Mouse (Mus musculus) left cerebral cortex, adult 2 months (tissue): Measurements from ENCODE around the gene Pold2. TPM values are rescaled to one million over a fixed set of nuclear protein-coding genes. Genes with fewer than 3 reads are reported as not detected.

Experiments
- DNase-seq, 2 experiments: peaks; one replicate each; pipeline ENCODE4 v3.0.0; 2021 to 2022; ENCODE audit warnings: low spot score in 2 of 2, mixed read lengths in 1 of 2; ENCODE audit errors: extremely low spot score in 1 of 2
- H3K27ac ChIP-seq: fragments of 200-600 bp; 2 replicates; pipeline ENCODE4 v1.8.1; 2022
- H3K4me3 ChIP-seq: fragments of 200-600 bp; 2 replicates; pipeline ENCODE4 v1.8.1; 2022
- CTCF ChIP-seq: fragments of 200-600 bp; IDR thresholded peaks from 2 replicates; pipeline ENCODE4 v1.8.1; 2022; ENCODE audit warnings: antibody characterized with exemption, mild to moderate bottlenecking, moderate library complexity
- intact Hi-C: fragments of 180-260 bp; cut with DNase I; formaldehyde crosslinking; loops from one replicate; pipeline ENCODE4 v1.15.1; 2025
- long read RNA-seq, 2 experiments: library from polyadenylated mRNA; stranded (forward); transcript quantifications; one replicate each; pipeline ENCODE4 v2.0.0; 2021; ENCODE audit warnings: borderline mapping rate in 2 of 2
- total RNA-seq, 2 experiments: library from RNA; stranded (reverse); gene quantifications; 2 replicates each; pipeline ENCODE4 v1.2.3; 2021

Pold2 gene
- total RNA-seq: 10 to 100 TPM; 18.7 to 20.7 TPM
- long read RNA-seq, experiment 1, transcript Pold2-201 (11 exons, 1,646 nt): major isoform, 11 of 29 reads
- long read RNA-seq, experiment 1, partial matches to known transcripts: 3 of 29 reads
- long read RNA-seq, experiment 1, other reads (novel, unspliced or antisense): 15 of 29 reads
- long read RNA-seq, experiment 2, transcript Pold2-201 (11 exons, 1,646 nt): major isoform, 5 of 17 reads
- long read RNA-seq, experiment 2, partial matches to known transcripts: 5 of 17 reads
- long read RNA-seq, experiment 2, other reads (novel, unspliced or antisense): 7 of 17 reads

- H3K27ac ChIP-seq: peak within 1 kb of the TSS; percentile 86
- DNase-seq: peak; percentile 95 to 97
- intact Hi-C loops: loop anchor here (2.0 kb wide), 3 partner anchors 41 to 89 kb away; partner anchors contain the start of genes Dbnl and Ykt6
- H3K4me3 ChIP-seq: peak within 1 kb of the TSS; percentile 78
- no peak for TF ChIP-seq CTCF
These were observed at the start of gene Pold2 for GRCm38 (mm10) chr11:5877921-5878526. Gene Pold2, minus strand, starts transcription at chr11:5878292.

- intact Hi-C loops: no loop called here
- Histone ChIP-seq H3K27ac (no peak overlapping the region), H3K4me3 (no peak overlapping the region)
- no peak for TF ChIP-seq CTCF
- no peak for DNase-seq
These were observed 48.7 kb upstream of the Pold2 start for GRCm38 (mm10) chr11:5926696-5927220.

GRCm38 (mm10) chr11:5924699-5925098 lies 46.6 kb upstream of the Pold2 start:
- TF ChIP-seq CTCF: no peak
- intact Hi-C loops: no loop called here

GRCm38 (mm10) chr11:5920323-5920960 lies 42.4 kb upstream of the Pold2 start:
- TF ChIP-seq CTCF: no peak
- Histone ChIP-seq H3K27ac (no peak overlapping the region), H3K4me3 (no peak overlapping the region)
- DNase-seq: no peak
- intact Hi-C loops: no loop called here

More at GRCm38 (mm10) chr11:5924699-5925098, 46.6 kb upstream of the Pold2 start:
- no peak overlapping the region for H3K4me3 ChIP-seq
- H3K27ac ChIP-seq: no peak overlapping the region
- DNase-seq: no peak

- no peak for DNase-seq
- H3K4me3 ChIP-seq: no peak overlapping the region
- TF ChIP-seq CTCF: no peak
- H3K27ac ChIP-seq: no peak overlapping the region
- intact Hi-C loops: no loop called here
These were observed 41.5 kb upstream of the Pold2 start for GRCm38 (mm10) chr11:5919606-5920005.

GRCm38 (mm10) chr11:5918111-5918510 lies 40.0 kb upstream of the Pold2 start:
- no peak overlapping the region for H3K27ac ChIP-seq
- intact Hi-C loops: no loop called here
- no peak for DNase-seq
- no peak for TF ChIP-seq CTCF
- no peak overlapping the region for H3K4me3 ChIP-seq

GRCm38 (mm10) chr11:5916178-5916548 lies 38.1 kb upstream of the Pold2 start:
- peak in 1 of 2 experiments; percentile 36 for DNase-seq
- intact Hi-C loops: no loop called here
- TF ChIP-seq CTCF: no peak

GRCm38 (mm10) chr11:5915429-5916177 lies 37.5 kb upstream of the Pold2 start:
- TF ChIP-seq CTCF: no peak
- intact Hi-C loops: no loop called here
- Histone ChIP-seq H3K4me3 (no peak overlapping the region), H3K27ac (peak overlapping the region; percentile 53; the same call in 1 of the 2 replicates)
- peak in 1 of 2 experiments; percentile 37 for DNase-seq

More at GRCm38 (mm10) chr11:5916178-5916548, 38.1 kb upstream of the Pold2 start:
- no peak overlapping the region; the same call in 1 of the 2 replicates for H3K27ac ChIP-seq
- H3K4me3 ChIP-seq: no peak overlapping the region

- DNase-seq: no peak
- intact Hi-C loops: no loop called here
- Histone ChIP-seq H3K27ac (peak overlapping the region; percentile 8; the same call in 1 of the 2 replicates), H3K4me3 (no peak overlapping the region)
- TF ChIP-seq CTCF: no peak
These were observed 36.8 kb upstream of the Pold2 start for GRCm38 (mm10) chr11:5914940-5915339.

GRCm38 (mm10) chr11:5913936-5914335 lies 35.8 kb upstream of the Pold2 start:
- no peak overlapping the region for H3K27ac ChIP-seq
- no peak for DNase-seq
- no peak for TF ChIP-seq CTCF
- intact Hi-C loops: loop anchor here (2.0 kb wide), 1 partner anchor 27 kb away; no protein-coding TSS in a partner anchor
- no peak overlapping the region for H3K4me3 ChIP-seq

- Histone ChIP-seq H3K4me3 (no peak overlapping the region), H3K27ac (no peak overlapping the region)
- intact Hi-C loops: loop anchor here (2.0 kb wide), 1 partner anchor 26 kb away; no protein-coding TSS in a partner anchor
- DNase-seq: peak in 1 of 2 experiments; percentile 27
- no peak for TF ChIP-seq CTCF
These were observed 35.2 kb upstream of the Pold2 start for GRCm38 (mm10) chr11:5913256-5913655.
